Mouse (Mus musculus): ENCODE data around the gene Stil.
A peak's percentile ranks its signal among the peaks of the same experiment; 100 is the strongest.

- TF ChIP-seq CTCF (conservative IDR thresholded peaks at IDR 0.05; ENCODE audit: insufficient read depth, insufficient read length, low read depth, low read length) (no peak), POLR2A (IDR thresholded peaks at IDR 0.05; ENCODE audit: low read depth, low read length) (peak; percentile 9)
These were observed at the start of gene Stil for GRCm38 (mm10) chr4:114999773-115000428.

Measured in kidney, adult 2 months (tissue).